Mouse (Mus musculus): ENCODE results near the gene Hspa4.
"Not testable (repeated sequence)": the region's sequence is repeated elsewhere in the genome, so short reads cannot be mapped to it uniquely, and the experiment has no call there.

Hspa4 gene

DNA sequence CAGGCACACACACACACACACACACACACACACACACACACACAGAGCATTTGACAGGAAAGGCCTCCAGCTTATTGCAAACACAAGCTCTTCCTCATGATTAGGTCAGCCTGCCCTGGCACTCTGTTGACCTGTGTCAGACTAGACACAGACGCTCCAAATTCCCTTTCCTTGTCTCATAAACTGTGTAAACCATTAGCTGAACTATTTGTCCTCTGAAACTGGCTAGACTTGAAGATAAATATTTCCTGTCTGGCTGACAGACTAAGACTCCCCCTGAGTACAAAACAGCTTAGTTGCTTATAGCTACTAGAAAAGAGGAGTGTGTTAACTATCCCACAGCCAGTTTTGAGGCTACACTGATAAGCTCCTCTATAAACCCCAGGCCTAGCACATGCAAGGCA, 14.5 kb upstream of the Hspa4 start:
- no peak for TF ChIP-seq POU5F1 (IDR thresholded peaks at IDR 0.05; ENCODE audit: borderline replicate concordance, low read length)
- TF ChIP-seq CTCF (conservative IDR thresholded peaks at IDR 0.05; ENCODE audit: low read length), result no peak
- no peak for TF ChIP-seq NANOG (IDR thresholded peaks at IDR 0.05; ENCODE audit: borderline replicate concordance, low read length)
- Histone ChIP-seq H3K4me3 (replicated peaks; ENCODE audit: low read length) (no peak overlapping the region), H3K27me3 (ENCODE audit: insufficient read depth, low read length) (no peaks in the 10 kb centered on the region), H3K9me3 (ENCODE audit: low read length) (no peaks in the 10 kb centered on the region), H3K36me3 (ENCODE audit: insufficient read depth, low read length) (no peaks in the 10 kb centered on the region), H3K4me1 (replicated peaks; ENCODE audit: low read depth, low read length) (peaks cover 61% of the 10 kb centered on the region)

DNA sequence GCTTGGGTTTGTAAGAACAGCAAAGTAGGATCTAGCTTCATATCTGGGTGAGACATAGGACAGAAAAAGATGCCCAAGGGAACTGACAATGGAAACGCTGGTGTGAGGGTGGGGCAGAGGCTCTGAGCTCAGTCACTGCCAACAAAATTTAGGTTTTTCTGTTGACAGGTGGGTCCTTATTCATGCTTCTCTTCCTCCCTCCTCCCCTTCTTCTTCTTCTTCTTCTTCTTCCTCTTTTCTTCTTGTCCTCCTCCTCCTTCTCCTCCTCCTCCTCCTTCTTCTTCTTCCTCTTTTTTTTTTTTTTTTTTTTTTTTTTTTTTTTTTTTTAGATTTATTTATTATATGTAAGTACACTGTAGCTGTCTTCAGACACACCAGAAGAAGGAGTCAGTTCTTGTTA, 12.6 kb upstream of the Hspa4 start:
- not testable (repeated sequence) for H3K27me3 ChIP-seq (ENCODE audit: insufficient read depth, low read length); H3K4me3 ChIP-seq (replicated peaks; ENCODE audit: low read length); H3K36me3 ChIP-seq (ENCODE audit: insufficient read depth, low read length); H3K9me3 ChIP-seq (ENCODE audit: low read length)
- peaks cover 54% of the 10 kb centered on the region for H3K4me1 ChIP-seq (replicated peaks; ENCODE audit: low read depth, low read length)

DNA sequence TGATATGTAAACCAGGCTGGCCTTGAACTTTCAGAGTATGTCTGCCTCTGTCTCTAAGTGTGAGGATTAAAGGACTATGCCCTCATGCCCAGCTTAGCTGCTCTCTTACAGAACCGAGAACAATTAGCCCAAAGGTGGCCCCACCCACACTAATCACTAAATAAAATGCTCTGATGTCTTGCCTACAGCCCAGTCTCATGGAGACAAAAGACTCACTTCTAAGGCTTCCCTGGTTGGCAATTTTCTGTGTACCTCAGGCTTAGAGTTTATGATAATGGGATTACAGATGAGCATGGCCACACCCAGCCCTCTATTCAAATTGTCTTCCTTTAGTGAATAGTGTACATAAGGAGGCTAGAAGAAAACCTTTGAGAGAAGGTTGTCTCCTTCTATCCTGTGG, 11.1 kb upstream of the Hspa4 start:
- TF ChIP-seq CTCF (conservative IDR thresholded peaks at IDR 0.05; ENCODE audit: low read length), result no peak
- TF ChIP-seq NANOG (IDR thresholded peaks at IDR 0.05; ENCODE audit: borderline replicate concordance, low read length), result peak; percentile 75; the same call in 1 of the 2 replicates
- Histone ChIP-seq H3K9me3 (ENCODE audit: low read length) (no peaks in the 10 kb centered on the region), H3K4me3 (replicated peaks; ENCODE audit: low read length) (no peak overlapping the region; the same call in 1 of the 2 replicates), H3K27me3 (ENCODE audit: insufficient read depth, low read length) (no peaks in the 10 kb centered on the region), H3K36me3 (ENCODE audit: insufficient read depth, low read length) (no peaks in the 10 kb centered on the region), H3K4me1 (replicated peaks; ENCODE audit: low read depth, low read length) (peaks cover 46% of the 10 kb centered on the region)

DNA sequence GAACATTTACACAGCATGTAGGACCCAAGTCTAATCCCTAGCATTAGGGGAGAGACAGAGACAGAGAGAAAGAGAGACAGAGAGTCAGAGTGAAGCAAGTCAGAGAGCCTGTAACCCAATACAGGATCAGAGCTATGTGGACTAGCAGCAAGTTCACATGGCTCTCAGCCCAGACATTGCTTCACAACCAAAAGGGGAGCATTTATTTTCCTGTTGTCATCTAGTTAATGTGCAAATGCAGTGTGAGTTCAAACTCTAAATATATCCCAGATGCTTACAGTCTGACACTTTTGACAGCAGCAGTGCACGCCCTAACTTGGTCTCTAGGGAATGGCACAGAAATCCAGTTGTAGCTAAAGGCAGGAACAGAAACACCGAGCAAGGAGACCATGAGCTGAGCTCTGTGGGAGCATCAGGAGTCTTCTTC, 8.6 kb upstream of the Hspa4 start:
- Histone ChIP-seq H3K4me1 (replicated peaks; ENCODE audit: low read depth, low read length) (peaks cover 57% of the 10 kb centered on the region), H3K9me3 (ENCODE audit: low read length) (no peaks in the 10 kb centered on the region), H3K4me3 (replicated peaks; ENCODE audit: low read length) (no peak overlapping the region), H3K27me3 (ENCODE audit: insufficient read depth, low read length) (no peaks in the 10 kb centered on the region), H3K36me3 (ENCODE audit: insufficient read depth, low read length) (no peaks in the 10 kb centered on the region)
- TF ChIP-seq CTCF (conservative IDR thresholded peaks at IDR 0.05; ENCODE audit: low read length) (no peak), POU5F1 (IDR thresholded peaks at IDR 0.05; ENCODE audit: borderline replicate concordance, low read length) (no peak), NANOG (IDR thresholded peaks at IDR 0.05; ENCODE audit: borderline replicate concordance, low read length) (no peak)

DNA sequence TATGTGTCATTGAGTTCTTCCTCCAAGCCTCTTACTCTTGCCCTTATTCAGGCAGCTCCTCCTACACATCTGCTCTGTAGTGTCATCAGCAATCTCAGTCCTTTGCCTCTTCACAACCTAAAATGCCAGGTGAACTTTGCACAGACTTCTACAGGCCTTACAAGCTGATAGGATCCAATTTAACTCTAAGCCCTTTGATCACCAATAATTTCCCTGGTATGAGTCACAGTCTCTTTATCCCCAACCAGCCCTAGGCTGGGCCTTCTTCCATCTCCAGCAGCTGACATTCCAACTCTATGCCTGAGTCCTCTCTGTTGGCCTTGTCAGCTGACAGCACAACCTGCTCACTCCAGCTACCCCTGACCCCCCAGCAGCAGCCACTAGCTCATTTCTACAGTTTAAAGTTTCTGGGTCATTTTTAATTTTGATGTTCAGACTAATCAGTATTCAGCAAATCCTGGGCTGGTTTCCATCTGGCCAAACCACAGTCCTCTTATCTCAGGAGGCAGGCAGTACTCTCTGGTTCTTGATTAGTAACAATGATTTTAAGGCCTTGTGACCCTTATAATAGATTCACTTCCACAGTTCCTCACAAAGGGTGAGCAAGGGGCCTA, 8.1 kb upstream of the Hspa4 start:
- no peaks in the 10 kb centered on the region for H3K36me3 ChIP-seq (ENCODE audit: insufficient read depth, low read length)
- TF ChIP-seq CTCF (conservative IDR thresholded peaks at IDR 0.05; ENCODE audit: low read length), result no peak
- no peaks in the 10 kb centered on the region for H3K9me3 ChIP-seq (ENCODE audit: low read length)
- peaks cover 57% of the 10 kb centered on the region for H3K4me1 ChIP-seq (replicated peaks; ENCODE audit: low read depth, low read length)
- H3K27me3 ChIP-seq (ENCODE audit: insufficient read depth, low read length), result no peaks in the 10 kb centered on the region
- no peak overlapping the region for H3K4me3 ChIP-seq (replicated peaks; ENCODE audit: low read length)

DNA sequence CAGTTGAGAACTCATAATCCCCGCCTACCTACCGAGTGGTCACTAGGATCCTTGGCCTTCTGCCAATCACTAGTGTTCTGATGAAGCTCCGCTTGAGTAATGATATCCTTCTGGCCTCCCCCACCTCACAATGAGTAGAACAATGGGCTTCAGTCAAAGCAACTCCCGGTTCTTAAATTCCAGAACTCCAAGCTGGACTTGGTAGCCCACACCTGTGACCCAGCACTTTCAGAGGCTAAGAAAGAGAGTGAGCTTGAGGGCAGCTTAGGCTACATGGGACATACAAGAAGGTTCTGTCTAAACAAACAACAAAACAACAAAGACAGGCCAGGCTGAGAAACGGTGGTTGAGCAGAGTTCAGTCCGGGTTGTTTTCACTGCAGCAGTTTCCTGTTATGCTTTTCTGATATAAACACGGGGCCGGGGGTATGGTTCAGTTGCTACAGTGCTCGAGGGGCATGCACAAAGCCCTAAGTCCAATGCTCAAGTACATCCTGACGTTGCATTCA, 7.4 kb upstream of the Hspa4 start:
- H3K27me3 ChIP-seq (ENCODE audit: insufficient read depth, low read length), result no peaks in the 10 kb centered on the region

DNA sequence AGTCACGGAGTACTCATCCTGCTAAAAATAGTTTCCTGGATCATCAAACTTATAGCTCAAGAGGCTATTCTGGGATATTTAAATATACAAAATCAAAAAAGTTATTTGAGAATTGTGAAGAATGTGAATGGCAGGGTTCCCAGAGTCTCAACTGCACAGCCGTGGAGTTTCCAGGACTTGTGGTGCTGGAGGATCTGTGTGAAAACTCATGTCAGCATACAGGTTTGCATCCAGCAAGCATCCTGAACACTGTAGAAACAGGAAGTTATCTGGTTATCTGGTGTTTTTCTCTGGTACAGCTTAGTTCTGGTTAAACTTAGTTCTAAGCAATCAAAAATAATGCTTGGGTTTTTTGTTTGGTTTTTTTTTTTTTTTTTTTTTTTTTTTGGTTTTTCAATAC, 6.7 kb upstream of the Hspa4 start:
- Histone ChIP-seq H3K36me3 (ENCODE audit: insufficient read depth, low read length) (no peaks in the 10 kb centered on the region), H3K4me3 (replicated peaks; ENCODE audit: low read length) (no peak overlapping the region), H3K9me3 (ENCODE audit: low read length) (no peaks in the 10 kb centered on the region), H3K4me1 (replicated peaks; ENCODE audit: low read depth, low read length) (peaks cover 50% of the 10 kb centered on the region), H3K27me3 (ENCODE audit: insufficient read depth, low read length) (no peaks in the 10 kb centered on the region)
- TF ChIP-seq CTCF (conservative IDR thresholded peaks at IDR 0.05; ENCODE audit: low read length) (no peak), POU5F1 (IDR thresholded peaks at IDR 0.05; ENCODE audit: borderline replicate concordance, low read length) (no peak), NANOG (IDR thresholded peaks at IDR 0.05; ENCODE audit: borderline replicate concordance, low read length) (no peak)

More for the DNA sequence above, 7.4 kb upstream of the Hspa4 start:
- no peak overlapping the region for H3K4me3 ChIP-seq (replicated peaks; ENCODE audit: low read length)
- no peaks in the 10 kb centered on the region for H3K36me3 ChIP-seq (ENCODE audit: insufficient read depth, low read length)
- no peak for TF ChIP-seq CTCF (conservative IDR thresholded peaks at IDR 0.05; ENCODE audit: low read length)
- no peak for TF ChIP-seq NANOG (IDR thresholded peaks at IDR 0.05; ENCODE audit: borderline replicate concordance, low read length)
- no peak for TF ChIP-seq POU5F1 (IDR thresholded peaks at IDR 0.05; ENCODE audit: borderline replicate concordance, low read length)
- peaks cover 55% of the 10 kb centered on the region for H3K4me1 ChIP-seq (replicated peaks; ENCODE audit: low read depth, low read length)
- no peaks in the 10 kb centered on the region for H3K9me3 ChIP-seq (ENCODE audit: low read length)

DNA sequence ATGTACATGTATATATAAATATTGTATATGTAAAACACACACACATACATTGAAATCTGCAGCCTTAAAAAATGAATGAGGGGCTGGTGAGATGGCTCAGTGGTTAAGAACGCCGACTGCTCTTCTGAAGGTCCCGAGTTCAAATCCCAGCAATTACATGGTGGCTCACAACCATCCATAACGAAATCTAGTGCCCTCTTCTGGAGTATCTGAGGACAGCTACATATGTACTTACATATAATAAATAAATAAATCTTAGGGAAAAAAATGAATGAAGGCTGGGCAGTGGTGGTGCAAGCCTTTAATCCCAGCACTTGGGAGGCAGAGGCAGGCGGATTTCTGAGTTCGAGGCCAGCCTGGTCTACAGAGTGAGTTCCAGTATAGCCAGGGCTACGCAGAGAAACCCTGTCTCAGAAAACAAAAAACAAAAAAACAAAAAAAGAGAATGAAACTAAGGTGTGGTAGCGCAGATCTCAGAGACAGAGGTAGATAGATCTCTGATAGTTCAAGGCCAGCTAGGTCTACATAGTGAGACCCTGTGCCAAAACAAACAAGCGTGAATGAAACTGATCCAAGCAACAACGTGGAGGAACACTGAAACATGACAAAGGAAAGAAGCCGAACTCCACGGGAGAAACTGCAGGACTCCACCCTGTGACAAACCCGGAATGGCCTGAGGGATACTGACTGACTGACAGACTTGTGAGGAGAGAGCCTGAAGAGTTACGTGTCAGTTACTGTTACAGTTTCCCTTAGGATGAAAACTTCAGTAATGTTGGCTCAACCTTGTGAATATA, 4.0 kb upstream of the Hspa4 start:
- no peak overlapping the region for H3K4me3 ChIP-seq (replicated peaks; ENCODE audit: low read length)
- H3K9me3 ChIP-seq (ENCODE audit: low read length), result no peaks in the 10 kb centered on the region
- no peaks in the 10 kb centered on the region for H3K36me3 ChIP-seq (ENCODE audit: insufficient read depth, low read length)
- TF ChIP-seq NANOG (IDR thresholded peaks at IDR 0.05; ENCODE audit: borderline replicate concordance, low read length) (peak; percentile 13; the same call in 1 of the 2 replicates), POU5F1 (IDR thresholded peaks at IDR 0.05; ENCODE audit: borderline replicate concordance, low read length) (no peak)
- H3K4me1 ChIP-seq (replicated peaks; ENCODE audit: low read depth, low read length), result peaks cover 47% of the 10 kb centered on the region
- no peaks in the 10 kb centered on the region for H3K27me3 ChIP-seq (ENCODE audit: insufficient read depth, low read length)

DNA sequence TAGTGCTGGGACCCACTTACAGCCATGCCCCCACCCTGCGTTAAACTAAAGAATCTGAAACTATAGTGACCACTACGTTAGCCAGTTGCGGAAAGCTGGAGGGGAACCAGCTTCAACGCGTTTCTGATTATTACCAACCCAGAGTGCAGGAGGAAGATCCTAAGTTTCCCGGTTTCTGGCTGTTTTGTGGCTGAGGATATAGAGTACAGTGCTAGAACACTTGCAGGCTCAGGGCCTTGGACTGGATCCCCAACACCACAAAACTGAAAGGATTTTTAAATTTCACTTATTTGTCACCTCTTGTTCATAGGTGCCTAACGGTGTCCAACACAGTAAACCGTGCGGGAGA, 884 bp upstream of the Hspa4 start:
- Histone ChIP-seq H3K36me3 (ENCODE audit: insufficient read depth, low read length) (peaks cover 28% of the 10 kb centered on the region), H3K9me3 (ENCODE audit: low read length) (no peaks in the 10 kb centered on the region), H3K27me3 (ENCODE audit: insufficient read depth, low read length) (no peaks in the 10 kb centered on the region), H3K4me1 (replicated peaks; ENCODE audit: low read depth, low read length) (peaks cover 61% of the 10 kb centered on the region), H3K4me3 (replicated peaks; ENCODE audit: low read length) (peak overlapping the region; percentile 99)
- TF ChIP-seq CTCF (conservative IDR thresholded peaks at IDR 0.05; ENCODE audit: low read length) (no peak), POU5F1 (IDR thresholded peaks at IDR 0.05; ENCODE audit: borderline replicate concordance, low read length) (no peak), NANOG (IDR thresholded peaks at IDR 0.05; ENCODE audit: borderline replicate concordance, low read length) (no peak)

Measured in E14TG2a.4 (cell line).